Mouse (Mus musculus): ENCODE results near the gene B4galt1. TPM values are rescaled to one million over a fixed set of nuclear protein-coding genes. Genes with fewer than 3 reads are reported as not detected.

The B4galt1 gene
- polyA plus RNA-seq, 1 experiment, result 44.4 TPM

GRCm38 (mm10) chr4:40851763-40852248, 2.0 kb downstream of the B4galt1 start:
- peaks cover 14% of the 10 kb centered on the region for H3K4me1 ChIP-seq (ENCODE audit: control insufficient read depth, insufficient read depth, low read length)
- WGBS, result under 1% methylated on average over 4 of the region's 4 CpGs
- H3K27ac ChIP-seq (ENCODE audit: control insufficient read depth, insufficient read depth, low read depth, low read length, poor library complexity), result peak overlapping the region; percentile 83; the same call in 1 of the 2 replicates
- TF ChIP-seq CTCF (IDR thresholded peaks at IDR 0.05; ENCODE audit: control insufficient read depth, insufficient read depth, low read length), result no peak
- H3K4me3 ChIP-seq (replicated peaks; ENCODE audit: control insufficient read depth, low read depth, low read length), result peak overlapping the region; percentile 100

- Histone ChIP-seq H3K4me3 (replicated peaks; ENCODE audit: control insufficient read depth, low read depth, low read length) (peak overlapping the region; percentile 100), H3K4me1 (ENCODE audit: control insufficient read depth, insufficient read depth, low read length) (peaks cover 15% of the 10 kb centered on the region), H3K27ac (ENCODE audit: control insufficient read depth, insufficient read depth, low read depth, low read length, poor library complexity) (peak overlapping the region; percentile 83)
- 16% methylated on average over 6 of the region's 6 CpGs for WGBS
- TF ChIP-seq POLR2A (IDR thresholded peaks at IDR 0.05; ENCODE audit: borderline replicate concordance, control insufficient read depth, low read depth, low read length) (no peak), CTCF (IDR thresholded peaks at IDR 0.05; ENCODE audit: control insufficient read depth, insufficient read depth, low read length) (no peak)
Observed at GRCm38 (mm10) chr4:40851031-40851762, 2.6 kb downstream of the B4galt1 start.

DNA sequence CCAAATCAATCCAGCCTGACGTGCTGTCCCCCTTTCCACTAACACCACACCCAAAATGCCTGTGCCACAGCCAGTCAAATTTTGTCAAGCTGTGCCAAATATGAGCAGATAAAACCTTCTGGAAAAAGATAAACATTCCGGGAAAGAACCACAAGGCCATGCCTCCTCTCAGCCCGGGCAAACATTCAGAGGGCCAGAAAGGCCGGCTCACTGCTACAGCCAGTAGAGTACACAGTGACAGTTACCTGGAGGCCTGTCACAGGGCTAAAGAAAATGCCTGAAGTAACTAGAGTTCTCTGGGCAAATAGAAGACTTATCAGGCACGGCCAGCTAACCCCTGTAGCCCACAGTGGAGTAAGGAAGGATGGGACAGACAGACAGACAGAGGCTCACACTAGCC, 3.2 kb downstream of the B4galt1 start:
- Histone ChIP-seq H3K4me1 (ENCODE audit: control insufficient read depth, insufficient read depth, low read length) (peaks cover 15% of the 10 kb centered on the region), H3K4me3 (replicated peaks; ENCODE audit: control insufficient read depth, low read depth, low read length) (peak overlapping the region; percentile 100), H3K27ac (ENCODE audit: control insufficient read depth, insufficient read depth, low read depth, low read length, poor library complexity) (peak overlapping the region; percentile 83)
- 21% methylated on average over 5 of the region's 5 CpGs for WGBS
- TF ChIP-seq POLR2A (IDR thresholded peaks at IDR 0.05; ENCODE audit: borderline replicate concordance, control insufficient read depth, low read depth, low read length) (no peak), CTCF (IDR thresholded peaks at IDR 0.05; ENCODE audit: control insufficient read depth, insufficient read depth, low read length) (no peak)

DNA sequence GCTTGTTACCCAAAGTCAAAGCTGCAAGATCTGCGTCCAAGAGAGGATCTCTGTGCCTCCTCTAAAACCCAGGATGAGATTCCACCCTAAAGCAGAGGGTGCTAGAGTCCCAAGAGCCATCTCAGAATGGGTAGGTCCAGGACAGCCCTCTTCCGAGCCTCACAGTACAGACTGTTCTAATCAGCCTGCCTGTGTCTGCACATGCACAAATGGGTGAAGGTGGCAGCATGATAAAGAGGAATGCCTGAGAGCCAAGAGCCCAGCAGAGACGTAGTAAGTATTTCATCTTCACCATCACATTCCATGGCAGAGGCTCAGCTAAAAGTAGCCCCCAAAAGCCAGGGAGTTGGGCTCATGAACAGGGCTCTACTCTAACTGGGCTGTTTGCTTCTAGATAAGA, 4.3 kb downstream of the B4galt1 start:
- WGBS, result 57% methylated on average over 3 of the region's 3 CpGs

DNA sequence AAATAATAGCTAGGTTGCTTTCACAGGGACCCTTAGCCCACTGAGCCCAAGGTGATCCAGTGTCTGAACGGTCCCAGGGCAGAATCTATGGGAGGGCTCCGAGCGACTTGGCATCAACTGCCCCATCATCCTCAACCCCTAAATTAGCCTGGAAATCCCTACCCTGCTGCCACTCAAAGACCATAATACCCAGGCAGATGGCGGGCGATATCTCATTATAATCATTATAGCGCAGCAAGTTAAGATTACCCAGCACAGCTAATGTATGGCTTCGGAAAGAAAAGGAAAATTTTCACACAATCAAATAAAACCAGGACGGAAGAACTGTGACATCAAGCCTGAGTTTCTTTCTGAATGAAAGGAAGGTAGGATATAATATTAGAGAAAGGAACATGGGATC, 5.6 kb downstream of the B4galt1 start:
- Histone ChIP-seq H3K4me1 (ENCODE audit: control insufficient read depth, insufficient read depth, low read length) (peaks cover 26% of the 10 kb centered on the region), H3K4me3 (replicated peaks; ENCODE audit: control insufficient read depth, low read depth, low read length) (no peak overlapping the region), H3K27ac (ENCODE audit: control insufficient read depth, insufficient read depth, low read depth, low read length, poor library complexity) (no peak overlapping the region)
- TF ChIP-seq CTCF (IDR thresholded peaks at IDR 0.05; ENCODE audit: control insufficient read depth, insufficient read depth, low read length) (no peak), POLR2A (IDR thresholded peaks at IDR 0.05; ENCODE audit: borderline replicate concordance, control insufficient read depth, low read depth, low read length) (no peak)
- WGBS, result 85% methylated on average over 8 of the region's 8 CpGs

More for the DNA sequence above, 4.3 kb downstream of the B4galt1 start:
- Histone ChIP-seq H3K27ac (ENCODE audit: control insufficient read depth, insufficient read depth, low read depth, low read length, poor library complexity) (peak overlapping the region; percentile 1; the same call in 1 of the 2 replicates), H3K4me3 (replicated peaks; ENCODE audit: control insufficient read depth, low read depth, low read length) (no peak overlapping the region), H3K4me1 (ENCODE audit: control insufficient read depth, insufficient read depth, low read length) (peaks cover 18% of the 10 kb centered on the region)
- TF ChIP-seq POLR2A (IDR thresholded peaks at IDR 0.05; ENCODE audit: borderline replicate concordance, control insufficient read depth, low read depth, low read length) (no peak), CTCF (IDR thresholded peaks at IDR 0.05; ENCODE audit: control insufficient read depth, insufficient read depth, low read length) (no peak)

GRCm38 (mm10) chr4:40847160-40847559, 6.6 kb downstream of the B4galt1 start:
- H3K27ac ChIP-seq (ENCODE audit: control insufficient read depth, insufficient read depth, low read depth, low read length, poor library complexity), result peak overlapping the region; percentile 7
- TF ChIP-seq CTCF (IDR thresholded peaks at IDR 0.05; ENCODE audit: control insufficient read depth, insufficient read depth, low read length) (no peak), POLR2A (IDR thresholded peaks at IDR 0.05; ENCODE audit: borderline replicate concordance, control insufficient read depth, low read depth, low read length) (no peak)
- WGBS, result 60% methylated on average over 4 of the region's 4 CpGs
- no peak overlapping the region for H3K4me3 ChIP-seq (replicated peaks; ENCODE audit: control insufficient read depth, low read depth, low read length)
- H3K4me1 ChIP-seq (ENCODE audit: control insufficient read depth, insufficient read depth, low read length), result peaks cover 28% of the 10 kb centered on the region

DNA sequence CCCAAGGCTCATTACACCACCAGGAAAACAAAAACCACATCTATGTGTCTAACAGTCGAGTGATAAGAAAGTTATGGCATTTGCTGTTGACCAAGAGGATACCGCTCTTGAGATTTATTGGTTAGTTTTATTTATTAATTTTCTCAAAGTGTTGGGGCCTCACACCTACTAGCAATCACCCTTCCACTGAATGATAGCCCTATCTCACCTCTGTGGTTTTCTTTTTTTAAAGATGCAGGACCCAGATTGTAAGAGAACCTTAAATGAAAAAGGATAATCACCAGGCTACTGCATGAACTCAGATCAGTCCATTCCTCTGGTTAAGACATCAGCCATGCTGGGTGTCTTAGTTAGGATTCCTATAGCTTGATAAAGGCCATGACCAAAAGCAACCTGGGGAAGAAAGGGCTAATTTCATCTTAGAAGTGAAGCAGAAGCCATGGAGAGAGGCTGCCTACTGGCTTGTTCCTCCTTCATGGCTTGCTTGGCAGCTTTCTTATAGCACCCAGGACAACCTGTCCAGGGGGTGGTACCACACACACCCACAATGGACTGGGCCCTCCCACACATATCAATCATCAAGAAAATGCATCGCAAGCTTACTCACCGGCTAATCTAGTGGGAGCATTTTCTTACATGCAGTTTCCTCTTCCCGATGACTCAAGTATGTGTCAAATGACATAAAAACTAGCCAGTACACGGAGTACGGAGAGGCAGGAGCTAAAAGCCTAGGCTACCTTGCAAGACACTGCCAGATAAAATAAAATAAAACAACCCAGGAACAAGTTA, 7.5 kb downstream of the B4galt1 start:
- H3K4me1 ChIP-seq (ENCODE audit: control insufficient read depth, insufficient read depth, low read length), result peaks cover 28% of the 10 kb centered on the region
- no peak overlapping the region for H3K27ac ChIP-seq (ENCODE audit: control insufficient read depth, insufficient read depth, low read depth, low read length, poor library complexity)
- H3K4me3 ChIP-seq (replicated peaks; ENCODE audit: control insufficient read depth, low read depth, low read length), result no peak overlapping the region

More for the DNA sequence above, 7.5 kb downstream of the B4galt1 start:
- 20% methylated on average over 7 of the region's 7 CpGs for WGBS
- TF ChIP-seq CTCF (IDR thresholded peaks at IDR 0.05; ENCODE audit: control insufficient read depth, insufficient read depth, low read length) (no peak), POLR2A (IDR thresholded peaks at IDR 0.05; ENCODE audit: borderline replicate concordance, control insufficient read depth, low read depth, low read length) (no peak)
